ENCODE assay signal across 18 mouse cellular contexts in genomic region chr16:17653601-17654000, GRCm38 (mm10).
"Had no signal": no experiment of that assay in that cellular context is flagged by ENCODE, and none has a peak within 500 bp of the region (broad histone marks: within the 10 kb centered on the region; RNA-seq: fewer than 3 reads in every experiment).

No protein-coding gene starts in this region.

- H3K4me3 ChIP-seq: midbrain, embryonic 10.5 days; midbrain, embryonic 12.5 days; myocyte; neural tube, embryonic 13.5 days; neural tube, embryonic 15.5 days had no signal

- H3K27ac ChIP-seq: midbrain, embryonic 10.5 days; midbrain, embryonic 12.5 days; neural tube, embryonic 13.5 days; neural tube, embryonic 15.5 days had no signal

- H3K27me3 ChIP-seq: midbrain, embryonic 12.5 days; neural tube, embryonic 13.5 days; neural tube, embryonic 15.5 days had no signal

- H3K4me1 ChIP-seq: midbrain, embryonic 10.5 days; midbrain, embryonic 12.5 days; neural tube, embryonic 13.5 days; neural tube, embryonic 15.5 days had no signal

- DNase-seq: lung, adult 18-20 months; lung, embryonic 14.5 days; lung, postnatal 10 days; lung, postnatal 4 days; midbrain, embryonic 14.5 days; retina, postnatal 1 day; right cerebral cortex, adult 18-20 months; right cerebral cortex, postnatal 25 days; right cerebral cortex, postnatal 4 days; spleen, adult 18-20 months; thymus, adult 18-20 months; thymus, postnatal 14 days; thymus, postnatal 36 days had no signal
